Mouse (Mus musculus) neural tube, embryonic 13.5 days (tissue): ENCODE results near the gene Hmcn2. TPM values are rescaled to one million over a fixed set of nuclear protein-coding genes. Genes with fewer than 3 reads are reported as not detected.
A peak's percentile ranks its signal among the peaks of the same experiment; 100 is the strongest.

Source experiments
- ATAC-seq: fragments of 200-750 bp; cut with Nextera tagmentation; 2 replicates; pipeline ENCODE4 v1.8.0; 2017; ENCODE audit warnings: low read depth, mild to moderate bottlenecking, moderate TSS enrichment, moderate library complexity
- H3K27ac ChIP-seq: fragments of 300-500 bp; sonication (generic); replicated peaks from 2 replicates; pipeline ENCODE4 v1.5.1; 2015; ENCODE audit warnings: moderate library complexity, mild to moderate bottlenecking, inconsistent platforms
- H3K27me3 ChIP-seq: fragments of 300-500 bp; sonication (generic); 2 replicates; pipeline ENCODE4 v1.6.1; 2015; ENCODE audit warnings: mild to moderate bottlenecking, inconsistent platforms
- H3K36me3 ChIP-seq: fragments of 300-500 bp; sonication (generic); 2 replicates; pipeline ENCODE4 v1.6.1; 2015; ENCODE audit warnings: mild to moderate bottlenecking, inconsistent platforms
- H3K4me1 ChIP-seq: fragments of 300-500 bp; sonication (generic); replicated peaks from 2 replicates; pipeline ENCODE4 v1.6.1; 2015; ENCODE audit warnings: inconsistent platforms
- H3K4me2 ChIP-seq: fragments of 300-500 bp; sonication (generic); 2 replicates; pipeline ENCODE4 v1.6.1; 2015; ENCODE audit warnings: inconsistent platforms, mild to moderate bottlenecking, moderate library complexity
- H3K4me3 ChIP-seq: fragments of 300-500 bp; sonication (generic); 2 replicates; pipeline ENCODE4 v1.5.1; 2015; ENCODE audit warnings: mild to moderate bottlenecking, inconsistent platforms
- H3K9ac ChIP-seq: fragments of 300-500 bp; sonication (generic); 2 replicates; pipeline ENCODE4 v1.6.1; 2015; ENCODE audit warnings: moderate library complexity, mild to moderate bottlenecking, inconsistent platforms
- H3K9me3 ChIP-seq: fragments of 300-500 bp; sonication (generic); 2 replicates; pipeline ENCODE4 v1.6.1; 2016; ENCODE audit warnings: inconsistent platforms
- WGBS: fragments of 180-500 bp; shearing (Covaris S2); methylation state at CpG from one replicate; pipeline ENCODE4 v1.1.7; 2015; 5-methylcytosine and 5-hydroxymethylcytosine counted together
- polyA plus RNA-seq: library from polyadenylated mRNA; unstranded; fragments of >200 nt; fragmentation: Nextera tagmentation; extraction: Ambion mirVana; gene quantifications from 2 replicates; pipeline ENCODE4 v1.2.1, GENCODE M21; 2015

Hmcn2 gene
- polyA plus RNA-seq, 1 experiment from 2014 or later: 0.06 TPM

- no peak for ATAC-seq
- Histone ChIP-seq H3K4me3 (no peak overlapping the region), H3K9me3 (no peaks in the 10 kb centered on the region), H3K9ac (no peak overlapping the region), H3K4me2 (no peak overlapping the region), H3K27me3 (peaks cover 60% of the 10 kb centered on the region), H3K36me3 (no peaks in the 10 kb centered on the region), H3K27ac (no peak overlapping the region), H3K4me1 (peaks cover 19% of the 10 kb centered on the region)
- WGBS: 62% methylated on average over 5 of the region's 5 CpGs
Measured at GRCm38 (mm10) chr2:31474686-31475085, 160.5 kb downstream of the Hmcn2 start.

- no peak overlapping the region for H3K4me2 ChIP-seq
- no peaks in the 10 kb centered on the region for H3K36me3 ChIP-seq
- H3K27me3 ChIP-seq: peaks cover 57% of the 10 kb centered on the region
- 0 out of 2 replicates have a peak overlapping the region, but pooled peaks have one; percentile 3 for H3K9ac ChIP-seq
- peaks cover 9% of the 10 kb centered on the region for H3K4me1 ChIP-seq
- no peak for ATAC-seq
- no peak overlapping the region for H3K27ac ChIP-seq
- H3K4me3 ChIP-seq: no peak overlapping the region
- 67% methylated on average over 10 of the region's 10 CpGs for WGBS
- no peaks in the 10 kb centered on the region for H3K9me3 ChIP-seq
Measured at GRCm38 (mm10) chr2:31476107-31476820, 162.0 kb downstream of the Hmcn2 start.

DNA sequence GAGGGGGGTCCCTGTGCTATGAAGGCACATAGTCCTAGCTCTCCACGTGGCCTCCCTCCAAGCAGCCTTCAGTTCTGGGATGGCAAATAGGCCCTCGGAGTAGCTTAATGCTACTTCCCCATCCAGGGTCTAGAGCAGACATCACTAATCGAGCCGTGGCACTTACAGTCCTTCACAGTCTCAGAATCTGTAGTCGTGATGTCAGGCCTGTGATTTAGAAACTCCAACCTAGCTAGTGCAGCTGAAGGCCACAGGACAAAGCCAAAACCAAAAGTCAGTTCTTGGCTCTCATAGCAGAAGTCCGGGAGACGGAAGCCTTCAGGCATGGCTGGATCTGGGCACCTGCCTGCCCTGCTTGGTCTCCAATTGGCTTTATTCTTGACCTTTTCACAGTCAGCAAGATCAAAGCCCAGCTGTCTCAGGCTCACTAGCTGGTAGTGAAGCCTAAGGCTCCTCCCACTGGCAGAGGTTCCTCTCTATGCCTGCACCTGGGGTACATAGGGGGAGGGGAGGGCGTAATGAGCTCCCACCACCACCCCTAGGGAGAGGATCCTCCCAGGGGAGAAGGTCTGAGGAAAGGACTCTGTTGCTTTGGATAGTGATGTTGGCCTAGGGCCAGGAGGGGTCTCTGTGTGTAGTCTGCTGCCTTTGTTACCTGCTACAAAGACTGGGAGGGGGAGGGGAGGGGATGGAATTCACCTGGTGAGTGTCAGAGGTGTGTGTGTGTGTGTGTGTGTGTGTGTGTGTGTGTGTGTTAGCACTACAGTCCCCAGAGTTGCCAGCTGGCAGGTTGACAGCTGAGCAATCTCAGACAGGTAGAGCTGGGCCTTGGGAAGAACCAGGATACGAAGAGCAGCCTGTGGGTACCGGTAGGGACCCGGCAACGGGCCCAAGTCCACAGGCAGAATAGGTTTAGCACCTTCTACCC lies 163.3 kb downstream of the Hmcn2 start:
- Histone ChIP-seq H3K9me3 (no peaks in the 10 kb centered on the region), H3K36me3 (no peaks in the 10 kb centered on the region), H3K27ac (no peak overlapping the region), H3K4me3 (no peak overlapping the region), H3K4me2 (no peak overlapping the region), H3K9ac (no peak overlapping the region), H3K27me3 (peaks cover 57% of the 10 kb centered on the region), H3K4me1 (peaks cover 9% of the 10 kb centered on the region)
- WGBS: 79% methylated on average over 12 of the region's 12 CpGs
- ATAC-seq: no peak

GRCm38 (mm10) chr2:31482914-31483575 lies 168.8 kb downstream of the Hmcn2 start:
- H3K27ac ChIP-seq: no peak overlapping the region
- H3K27me3 ChIP-seq: peaks cover 92% of the 10 kb centered on the region
- peaks cover 22% of the 10 kb centered on the region for H3K4me1 ChIP-seq
- H3K9me3 ChIP-seq: no peaks in the 10 kb centered on the region
- 24% methylated on average over 8 of the region's 8 CpGs for whole genome bisulfite sequencing
- H3K36me3 ChIP-seq: no peaks in the 10 kb centered on the region
- ATAC-seq: peak; percentile 80
- H3K4me3 ChIP-seq: no peak overlapping the region
- no peak overlapping the region for H3K9ac ChIP-seq
- H3K4me2 ChIP-seq: no peak overlapping the region

DNA sequence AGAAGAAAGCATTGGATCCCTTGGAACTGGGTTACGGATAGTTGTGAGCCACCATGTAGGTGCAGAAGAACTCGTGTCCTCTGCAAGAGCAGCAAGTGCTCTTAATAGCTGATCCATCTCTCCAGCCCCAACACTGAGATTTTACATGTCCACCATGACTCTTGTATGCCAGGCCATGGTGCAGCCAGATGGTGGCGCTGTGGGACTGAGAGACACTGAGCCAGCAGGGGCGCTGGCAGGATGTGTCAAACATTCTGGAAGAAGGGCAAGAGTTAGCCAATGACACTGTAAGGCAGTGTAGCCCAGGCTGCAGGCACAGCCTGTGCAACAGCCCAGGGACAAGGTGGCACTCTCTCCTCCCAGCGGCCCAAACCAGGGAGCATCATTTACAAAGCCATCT lies 170.0 kb downstream of the Hmcn2 start:
- Histone ChIP-seq H3K9me3 (no peaks in the 10 kb centered on the region), H3K36me3 (no peaks in the 10 kb centered on the region), H3K4me3 (no peak overlapping the region), H3K4me1 (peaks cover 33% of the 10 kb centered on the region), H3K9ac (no peak overlapping the region), H3K4me2 (no peak overlapping the region), H3K27me3 (peaks cover 94% of the 10 kb centered on the region), H3K27ac (no peak overlapping the region)
- WGBS: 13% methylated on average over 5 of the region's 5 CpGs
- ATAC-seq: 0 out of 2 replicates have a peak, but pooled peaks have one; percentile 36

DNA sequence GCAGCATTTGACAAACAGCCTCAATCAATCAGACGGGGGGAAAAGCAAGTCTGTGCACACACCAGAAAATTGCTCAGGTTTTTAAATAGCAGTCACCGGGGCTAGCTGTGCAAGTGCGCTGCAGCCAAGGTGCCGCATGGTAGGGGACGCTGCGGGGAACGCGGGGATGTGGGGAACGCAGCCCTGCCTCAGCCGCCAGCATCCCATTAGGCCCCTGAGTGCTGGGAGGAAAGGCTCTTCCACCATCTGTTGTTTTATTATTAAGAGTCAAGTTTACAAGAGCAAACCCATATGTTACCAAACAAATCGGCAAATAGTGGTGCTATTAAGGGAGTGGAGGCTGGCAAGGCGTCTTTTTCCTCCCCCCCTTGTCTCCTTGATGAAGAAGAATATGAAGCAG lies 175.0 kb downstream of the Hmcn2 start:
- Histone ChIP-seq H3K4me3 (no peak overlapping the region), H3K4me2 (no peak overlapping the region), H3K27me3 (peaks cover 98% of the 10 kb centered on the region), H3K9ac (no peak overlapping the region), H3K9me3 (no peaks in the 10 kb centered on the region), H3K4me1 (peaks cover 47% of the 10 kb centered on the region), H3K36me3 (no peaks in the 10 kb centered on the region), H3K27ac (peak overlapping the region; percentile 61)
- WGBS: 7% methylated on average over 12 of the region's 12 CpGs
- no peak; the same call in 1 of the 2 replicates for ATAC-seq

DNA sequence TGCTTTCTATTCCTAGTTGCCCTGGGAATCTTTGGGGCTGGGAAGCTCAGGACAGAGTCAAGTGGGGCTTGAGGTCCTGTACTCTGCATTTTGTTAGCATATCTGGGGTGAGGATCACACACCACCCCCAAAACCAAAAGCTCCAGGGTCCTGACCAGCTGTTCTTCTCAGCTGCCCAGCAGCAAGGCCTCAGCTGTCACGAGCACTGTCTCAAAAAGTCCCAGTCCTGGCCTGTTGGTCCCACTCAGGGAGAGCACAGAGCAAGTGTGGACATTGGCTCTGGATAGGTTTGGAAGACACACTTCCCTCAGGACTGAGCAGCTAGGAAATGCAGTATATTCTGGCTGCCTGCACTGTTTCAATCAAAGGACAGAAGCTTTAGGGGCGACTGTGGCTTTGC lies 176.3 kb downstream of the Hmcn2 start:
- no peaks in the 10 kb centered on the region for H3K36me3 ChIP-seq

DNA sequence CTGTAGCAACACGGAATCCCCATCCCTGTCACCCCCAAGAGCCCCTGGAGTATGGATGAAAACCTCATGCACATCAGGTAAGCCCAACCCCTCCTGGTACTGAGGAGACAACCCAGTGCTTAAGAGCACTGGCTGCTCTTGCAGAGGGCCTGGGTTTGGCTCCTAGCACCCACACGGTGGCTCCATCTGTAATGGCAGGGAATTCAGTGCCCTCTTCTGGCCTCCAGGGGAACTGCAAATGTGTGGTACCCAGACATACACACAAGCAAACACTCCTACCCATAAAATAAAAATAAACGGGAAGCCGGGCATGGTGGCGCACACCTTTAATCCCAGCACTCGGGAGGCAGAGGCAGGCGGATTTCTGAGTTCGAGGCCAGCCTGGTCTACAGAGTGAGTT lies 178.1 kb downstream of the Hmcn2 start:
- no peak overlapping the region for H3K4me3 ChIP-seq
- no peaks in the 10 kb centered on the region for H3K36me3 ChIP-seq
- no peak overlapping the region for H3K4me2 ChIP-seq
- no peak overlapping the region; the same call in 1 of the 2 replicates for H3K27ac ChIP-seq
- H3K9me3 ChIP-seq: no peaks in the 10 kb centered on the region
- peaks cover 88% of the 10 kb centered on the region for H3K27me3 ChIP-seq
- no peak overlapping the region for H3K9ac ChIP-seq
- peaks cover 67% of the 10 kb centered on the region for H3K4me1 ChIP-seq
- ATAC-seq: no peak
- WGBS: 95% methylated on average over 8 of the region's 8 CpGs

More for the DNA sequence above, 176.3 kb downstream of the Hmcn2 start:
- H3K4me1 ChIP-seq: peaks cover 49% of the 10 kb centered on the region
- H3K9ac ChIP-seq: no peak overlapping the region
- H3K9me3 ChIP-seq: no peaks in the 10 kb centered on the region
- peaks cover 91% of the 10 kb centered on the region for H3K27me3 ChIP-seq
- H3K4me3 ChIP-seq: no peak overlapping the region
- no peak overlapping the region for H3K4me2 ChIP-seq
- WGBS: 82% methylated on average over 2 of the region's 2 CpGs
- no peak overlapping the region for H3K27ac ChIP-seq
- no peak for ATAC-seq

DNA sequence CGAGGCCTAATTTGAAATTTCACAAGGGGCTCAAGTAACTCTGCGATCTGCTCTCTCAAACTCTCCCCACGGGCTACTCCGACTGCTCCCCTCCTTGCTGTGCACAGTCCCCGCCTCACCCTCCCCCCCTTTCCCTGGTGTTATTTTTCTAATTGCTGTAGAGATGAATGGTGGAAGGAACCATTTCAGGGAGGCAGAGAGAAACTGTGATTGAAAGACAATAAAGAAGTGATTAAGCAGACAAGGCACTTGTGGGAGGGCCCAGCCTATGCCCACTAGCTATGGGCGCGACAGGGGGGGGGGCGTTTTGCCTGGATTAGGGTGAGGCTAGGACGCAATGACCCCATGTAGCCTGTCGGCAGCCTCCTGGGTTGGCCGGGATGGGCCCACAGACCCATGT lies 179.0 kb downstream of the Hmcn2 start:
- no peak for ATAC-seq
- 17% methylated on average over 11 of the region's 11 CpGs for WGBS
- Histone ChIP-seq H3K9me3 (no peaks in the 10 kb centered on the region), H3K4me3 (no peak overlapping the region), H3K9ac (peak overlapping the region; percentile 34; the same call in 1 of the 2 replicates), H3K27ac (peak overlapping the region; percentile 42; the same call in 1 of the 2 replicates), H3K27me3 (peaks cover 88% of the 10 kb centered on the region), H3K4me1 (peaks cover 69% of the 10 kb centered on the region), H3K36me3 (no peaks in the 10 kb centered on the region), H3K4me2 (no peak overlapping the region)

DNA sequence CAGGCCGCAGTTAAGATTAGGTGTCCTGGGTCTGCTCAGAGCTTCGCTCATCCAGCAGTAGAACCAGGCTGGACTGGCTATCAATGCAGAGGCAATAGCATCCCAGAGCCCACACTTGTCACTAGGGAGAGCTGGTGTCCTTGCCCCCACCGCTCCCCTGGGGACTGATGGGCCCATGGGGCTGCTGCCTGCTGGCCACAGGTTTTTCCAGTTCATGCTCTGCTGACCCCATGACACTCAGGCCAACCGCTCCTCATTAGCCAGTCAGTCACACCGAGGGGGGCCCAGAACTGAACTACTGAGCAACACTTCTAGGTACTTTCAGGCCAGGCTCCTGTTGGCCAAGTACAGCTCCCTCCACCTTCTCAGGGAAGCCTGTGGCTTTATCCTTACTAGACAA lies 180.1 kb downstream of the Hmcn2 start:
- Histone ChIP-seq H3K4me2 (0 out of 2 replicates have a peak overlapping the region, but pooled peaks have one; percentile 37), H3K9ac (0 out of 2 replicates have a peak overlapping the region, but pooled peaks have one; percentile 44), H3K9me3 (no peaks in the 10 kb centered on the region), H3K36me3 (no peaks in the 10 kb centered on the region), H3K4me3 (no peak overlapping the region), H3K27me3 (peaks cover 89% of the 10 kb centered on the region), H3K27ac (peak overlapping the region; percentile 6), H3K4me1 (peaks cover 69% of the 10 kb centered on the region)
- no peak for ATAC-seq
- 52% methylated on average over 5 of the region's 5 CpGs for WGBS

DNA sequence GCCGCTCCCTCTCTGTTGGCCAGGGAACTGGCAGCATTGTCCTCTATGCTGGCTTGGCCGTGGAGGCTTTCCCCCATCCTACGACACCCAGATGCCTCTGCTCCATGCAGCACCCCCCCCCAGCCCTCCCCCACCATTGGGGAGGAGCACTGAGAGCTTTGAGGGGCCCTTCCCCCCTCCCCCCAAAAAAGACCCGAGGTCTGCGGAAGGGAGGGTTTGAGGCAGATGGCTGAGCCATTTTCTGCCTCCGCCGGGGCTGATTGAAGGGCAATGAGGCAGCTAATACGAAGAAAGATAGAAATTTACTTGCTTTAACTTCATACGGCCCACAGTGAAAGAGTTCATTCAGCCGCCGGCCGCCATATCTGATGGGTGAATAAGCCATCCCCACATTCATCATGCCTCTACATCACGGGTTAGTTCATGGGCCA lies 180.8 kb downstream of the Hmcn2 start:
- Histone ChIP-seq H3K4me2 (peak overlapping the region; percentile 37), H3K27me3 (peaks cover 89% of the 10 kb centered on the region), H3K9me3 (no peaks in the 10 kb centered on the region), H3K4me3 (no peak overlapping the region), H3K27ac (peak overlapping the region; percentile 6; the same call in 1 of the 2 replicates), H3K4me1 (peaks cover 74% of the 10 kb centered on the region), H3K36me3 (no peaks in the 10 kb centered on the region), H3K9ac (peak overlapping the region; percentile 44; the same call in 1 of the 2 replicates)
- peak; percentile 51 for ATAC-seq
- 8% methylated on average over 13 of the region's 13 CpGs for WGBS
